Mouse (Mus musculus): ENCODE measurements at regions not wholly inside any gene's neighbourhood (a gene's known extent, or its start where the extent isn't known, plus 50 kb on each side); places are given as distances from the start of the nearest gene placed in this dataset.

DNA sequence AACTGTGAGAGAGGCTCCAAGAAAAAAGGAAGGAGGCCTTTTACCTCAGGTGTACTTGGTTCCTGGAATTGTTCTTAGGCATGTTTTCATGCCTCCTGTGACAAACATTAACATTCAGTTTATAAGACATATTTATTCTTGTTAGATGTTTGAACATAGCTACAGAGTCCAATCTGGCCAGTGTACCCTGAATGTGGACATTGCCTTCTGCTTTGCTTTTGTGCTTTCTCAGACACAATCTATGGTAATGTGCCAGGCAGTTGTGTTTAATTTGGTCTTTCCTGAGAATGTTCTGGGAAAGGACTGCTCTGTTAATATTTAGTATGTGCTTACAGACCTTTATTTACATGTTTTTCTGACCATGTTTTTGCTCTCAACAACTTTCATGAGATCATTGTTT is 436.0 kb downstream of the Nxph1 start:
- TF ChIP-seq CTCF (IDR thresholded peaks at IDR 0.05 in 2 of 3, conservative IDR thresholded peaks at IDR 0.05 in 1 of 3; ENCODE audit: control insufficient read depth in 1 of 3, insufficient read depth in 1 of 3, low read depth in 2 of 3, low read length in 3 of 3, poor library complexity in 1 of 3, severe bottlenecking in 1 of 3) = no peak
- no peak for TF ChIP-seq TAL1 (IDR thresholded peaks at IDR 0.05; ENCODE audit: low read length)
- no peak for TF ChIP-seq POLR2A (IDR thresholded peaks at IDR 0.05; ENCODE audit: control insufficient read depth in 1 of 2, insufficient read depth in 1 of 2, low read depth in 1 of 2, low read length in 2 of 2, poor library complexity in 1 of 2)
- TF ChIP-seq CHD2 (IDR thresholded peaks at IDR 0.05; ENCODE audit: low read length) = no peak
- no peak for TF ChIP-seq POLR2AphosphoS5 (IDR thresholded peaks at IDR 0.05; ENCODE audit: borderline replicate concordance, low read depth, low read length)
- no peak for TF ChIP-seq GATA1 (IDR thresholded peaks at IDR 0.05; ENCODE audit: low read depth, low read length)
- TF ChIP-seq GABPA (IDR thresholded peaks at IDR 0.05; ENCODE audit: low read depth, low read length) = no peak
- TF ChIP-seq KAT2A (conservative IDR thresholded peaks at IDR 0.05; ENCODE audit: low read depth, low read length) = no peak

Measured in MEL (cell line).